Mouse (Mus musculus) heart, adult 2 months (tissue): Measurements from ENCODE around the gene Ubtd2.

ENCODE experiments used
- CTCF ChIP-seq: fragments of 200-600 bp; IDR thresholded peaks from 2 replicates; pipeline ENCODE4 v1.8.1; 2022; ENCODE audit warnings: antibody characterized with exemption, mild to moderate bottlenecking, moderate library complexity
- POLR2A ChIP-seq: fragments of 200-500 bp; IDR thresholded peaks from 2 replicates; pipeline ENCODE4 v1.6.1; 2011; ENCODE audit warnings: mild to moderate bottlenecking, low read depth, low read length, control low read depth; ENCODE audit not compliant: insufficient read depth

GRCm38 (mm10) chr11:32485290-32485689, 30.1 kb downstream of the Ubtd2 start:
- TF ChIP-seq CTCF = no peak
- TF ChIP-seq POLR2A = no peak
